Mouse (Mus musculus): Measurements from ENCODE around the gene Dab1.

- no peak for TF ChIP-seq CTCF (IDR thresholded peaks at IDR 0.05; ENCODE audit: control insufficient read depth, insufficient read depth, low read length)
- TF ChIP-seq POLR2A (IDR thresholded peaks at IDR 0.05; ENCODE audit: borderline replicate concordance, control insufficient read depth, low read depth, low read length): no peak
Observed at GRCm38 (mm10) chr4:104438730-104439129, 819.6 kb downstream of the Dab1 start.
